Mouse (Mus musculus) embryo, embryonic 11 days (tissue): ENCODE measurements around the gene Cxcl5.

Experiments
- DNase-seq: peaks from one replicate; pipeline ENCODE4 v3.0.0-alpha.2; 2015

The Cxcl5 gene

DNA sequence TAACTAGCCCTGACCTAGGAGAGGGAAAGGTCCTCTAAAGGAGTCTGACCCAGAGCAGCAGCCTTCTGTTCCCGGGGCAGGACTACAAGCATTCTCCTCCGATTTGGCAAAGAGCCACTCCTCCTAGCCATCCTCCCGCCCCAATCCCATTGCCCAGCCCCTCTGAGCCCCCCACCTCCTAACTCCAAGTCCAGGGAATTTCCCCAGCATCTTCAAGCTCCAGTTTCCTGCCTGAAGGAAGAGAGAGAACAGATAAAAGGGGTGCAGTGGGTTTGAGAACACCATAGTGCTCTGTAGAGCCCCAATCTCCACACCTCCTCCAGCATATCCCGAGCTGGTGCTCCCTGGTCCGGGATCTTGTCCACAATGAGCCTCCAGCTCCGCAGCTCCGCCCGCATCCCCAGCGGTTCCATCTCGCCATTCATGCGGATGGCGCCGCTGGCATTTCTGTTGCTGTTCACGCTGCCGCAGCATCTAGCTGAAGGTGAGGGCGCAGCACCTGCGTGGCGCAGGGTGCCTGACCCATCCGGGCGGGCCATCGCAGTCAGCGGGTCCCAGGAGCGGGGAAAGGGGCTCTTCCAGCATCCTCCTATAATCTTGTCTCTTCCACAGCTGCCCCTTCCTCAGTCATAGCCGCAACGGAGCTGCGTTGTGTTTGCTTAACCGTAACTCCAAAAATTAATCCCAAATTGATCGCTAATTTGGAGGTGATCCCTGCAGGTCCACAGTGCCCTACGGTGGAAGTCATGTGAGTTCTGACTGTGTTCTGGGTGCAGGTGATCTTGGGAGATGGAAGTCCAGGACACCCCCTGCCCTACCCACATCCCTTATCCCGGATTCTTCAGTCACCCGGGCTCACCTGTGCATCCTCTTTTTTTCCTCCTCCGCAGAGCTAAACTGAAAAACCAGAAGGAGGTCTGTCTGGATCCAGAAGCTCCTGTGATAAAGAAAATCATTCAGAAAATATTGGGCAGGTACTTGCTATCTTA, at the start of gene Cxcl5:
TSS of gene Cxcl5 (plus strand) at position 284 of the 989 bp plus-strand sequence.
- peak; percentile 49 for DNase-seq

DNA sequence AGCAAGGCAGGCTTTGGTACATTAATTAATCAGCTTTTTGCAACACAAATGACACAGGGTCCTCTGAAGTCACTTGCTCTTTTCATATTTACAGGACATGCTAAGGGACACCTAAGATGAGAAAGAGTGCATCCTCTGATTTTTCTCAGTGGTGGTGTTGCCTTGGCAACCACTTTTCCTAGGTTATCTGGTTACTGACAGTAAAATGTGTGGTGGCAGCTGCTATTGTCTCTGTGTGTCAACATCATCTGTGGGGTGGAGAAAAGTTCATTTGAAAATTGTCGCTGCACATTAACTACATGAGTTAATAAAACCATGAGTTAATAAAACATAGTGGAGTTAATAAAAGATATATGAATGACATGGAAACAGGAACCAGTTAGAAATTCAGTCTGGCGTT, 47.8 kb upstream of the Cxcl5 start:
- no peak for DNase-seq

DNA sequence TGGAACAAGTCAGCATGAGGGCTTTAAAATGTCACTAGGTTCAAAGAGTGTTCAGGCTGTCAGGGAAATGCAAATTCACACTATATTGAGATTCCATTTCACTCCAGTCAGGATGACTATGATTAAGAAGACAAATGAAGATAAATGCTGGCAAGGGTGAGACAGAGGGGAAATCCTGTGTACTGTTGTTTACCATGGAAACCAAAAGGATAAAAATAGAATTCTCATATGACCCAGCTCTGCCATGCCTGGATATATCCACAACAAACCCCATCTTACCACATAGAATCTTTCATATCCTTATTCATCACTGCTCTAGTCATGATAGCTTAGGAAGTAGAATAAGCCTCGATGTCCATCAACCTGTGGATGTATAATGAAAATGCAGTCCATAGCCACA, 41.2 kb upstream of the Cxcl5 start:
- no peak for DNase-seq

DNA sequence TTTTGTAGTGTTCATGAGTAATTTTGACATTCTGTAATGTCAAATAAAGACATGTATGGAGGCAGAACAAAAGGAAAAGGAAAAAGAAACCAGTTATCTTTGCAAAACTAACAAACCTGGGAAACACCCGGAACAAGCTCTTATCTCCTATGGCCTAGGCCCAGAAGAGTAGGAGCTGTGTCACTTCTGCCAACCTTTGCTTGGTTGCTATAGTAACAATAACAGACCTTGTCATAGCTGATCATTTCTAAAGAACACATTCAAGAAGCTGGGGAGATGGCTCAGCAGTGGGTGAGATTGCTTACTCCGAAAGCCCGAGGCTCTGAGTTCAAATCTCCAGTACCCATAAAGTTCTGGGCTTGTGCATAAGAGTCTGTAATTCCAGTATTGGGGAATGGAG, 36.5 kb upstream of the Cxcl5 start:
- no peak for DNase-seq

DNA sequence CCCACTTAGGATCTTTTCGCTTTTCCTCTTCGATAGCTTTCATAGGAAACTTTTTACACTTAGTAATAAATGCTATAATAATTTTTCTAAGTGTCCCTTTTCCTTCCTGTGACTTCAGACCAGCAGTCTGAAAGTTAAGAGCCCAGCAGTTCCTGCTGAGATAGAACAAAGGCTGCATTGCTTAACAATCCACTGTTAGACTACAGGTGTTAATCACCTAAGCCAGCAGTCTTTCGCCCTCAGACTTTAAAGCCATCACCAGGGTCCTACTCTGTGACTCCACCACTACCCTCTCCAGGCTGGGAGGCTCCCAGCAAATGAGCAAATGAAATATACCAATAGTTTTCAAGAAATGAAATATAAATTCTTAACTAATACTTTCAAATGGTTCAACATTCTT, 30.9 kb upstream of the Cxcl5 start:
- DNase-seq: no peak

DNA sequence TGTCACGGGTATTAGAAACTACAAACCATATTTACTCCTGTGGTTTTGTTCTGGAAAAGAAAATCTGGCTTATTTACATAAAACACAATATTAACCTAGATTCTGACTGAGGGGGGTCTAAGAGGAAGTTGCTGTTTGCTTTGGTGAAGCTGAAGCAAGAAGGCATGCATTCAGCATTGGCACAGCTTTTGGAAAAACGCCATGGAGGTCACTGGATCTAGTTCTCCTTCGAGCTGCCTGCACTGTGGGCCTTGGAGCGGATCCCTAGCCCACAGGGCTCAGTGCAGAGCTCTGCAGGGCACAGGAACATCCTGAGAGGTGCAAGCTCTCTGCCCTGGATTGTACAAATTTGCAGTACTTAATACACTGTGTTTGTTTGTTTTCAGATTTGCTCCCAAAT, 27.7 kb upstream of the Cxcl5 start:
- no peak for DNase-seq

DNA sequence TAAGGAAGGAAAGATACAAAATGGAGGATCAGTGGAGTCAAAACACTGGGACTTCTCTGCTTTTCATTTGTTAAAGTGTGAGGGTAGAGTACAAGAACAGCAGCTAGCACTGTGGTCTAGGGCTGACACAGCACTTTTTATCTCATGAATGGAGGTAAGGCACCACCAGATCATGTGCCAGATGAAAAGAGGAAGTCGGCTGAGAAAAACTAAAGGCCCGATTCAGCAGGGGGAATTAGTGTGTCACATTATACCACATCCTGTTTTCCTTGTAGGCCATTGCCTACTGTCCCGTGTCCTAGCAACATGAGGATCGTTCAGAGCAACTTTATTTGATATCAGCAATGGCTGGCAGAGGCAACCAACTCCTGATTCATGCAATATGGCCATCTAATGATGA, 17.1 kb upstream of the Cxcl5 start:
- no peak for DNase-seq

DNA sequence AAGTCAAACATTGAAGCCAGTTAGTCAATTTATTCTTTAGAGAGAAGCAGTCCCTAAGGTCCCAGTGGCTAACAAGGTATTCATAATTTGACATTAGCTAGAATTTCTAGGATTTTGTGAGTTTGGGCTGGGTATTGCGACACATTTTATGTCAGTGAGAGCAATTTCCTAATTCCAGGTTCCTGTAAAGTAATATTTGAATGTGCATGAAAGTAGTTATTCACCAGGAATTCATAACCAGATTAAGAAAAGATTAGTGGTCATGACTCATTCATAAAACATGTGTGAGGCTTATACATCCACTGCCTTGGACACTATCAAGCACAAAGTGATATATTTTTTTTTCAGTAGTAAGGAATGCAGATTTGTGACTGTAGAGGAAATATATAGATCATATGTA, 5.2 kb upstream of the Cxcl5 start:
- no peak for DNase-seq

DNA sequence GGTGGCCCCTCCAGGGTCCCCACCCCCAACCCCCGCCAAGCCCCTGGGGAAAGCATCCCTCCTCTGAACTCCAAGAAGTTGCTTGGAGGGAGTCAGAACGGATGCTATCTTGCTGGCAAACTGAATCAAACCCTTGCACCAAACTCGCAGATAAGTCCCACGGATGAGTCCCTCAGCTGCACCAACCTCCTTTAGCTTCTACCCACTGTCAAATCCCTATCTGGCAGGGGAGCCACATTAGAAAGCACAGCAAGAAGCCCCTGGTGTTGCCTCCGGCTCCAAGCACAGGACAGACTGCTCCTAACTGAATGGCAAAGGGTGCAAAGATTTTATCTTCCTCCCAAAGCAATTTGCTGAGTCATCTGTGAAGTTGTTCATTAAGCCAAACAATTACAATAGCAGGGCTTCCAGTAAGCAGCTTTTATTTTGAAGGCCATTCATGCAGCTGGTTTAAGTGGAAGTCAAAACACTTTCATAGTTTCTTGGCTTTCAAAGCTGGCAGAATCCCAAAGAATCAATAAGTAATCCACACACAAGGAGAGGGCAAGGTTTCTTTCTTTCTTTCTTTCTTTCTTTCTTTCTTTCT, 1.0 kb upstream of the Cxcl5 start:
- DNase-seq: no peak

DNA sequence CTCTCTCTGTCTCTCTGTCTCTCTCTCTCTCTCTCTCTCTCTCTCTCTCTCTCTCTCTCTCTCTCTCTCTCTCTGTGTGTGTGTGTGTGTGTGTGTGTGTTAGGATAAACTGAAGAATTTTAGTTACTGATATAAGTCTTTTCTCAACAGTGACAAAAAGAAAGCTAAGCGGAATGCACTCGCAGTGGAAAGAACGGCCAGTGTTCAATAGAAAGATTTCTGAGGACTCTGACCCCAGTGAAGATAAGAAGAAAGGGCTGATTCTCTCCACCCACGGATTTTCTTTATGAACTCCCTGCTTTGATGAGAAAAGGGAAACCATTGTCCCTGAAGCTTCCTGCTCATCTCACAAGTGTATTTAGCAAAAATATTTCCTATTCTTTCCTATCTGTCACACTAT, 1.1 kb downstream of the Cxcl5 start:
- no peak for DNase-seq

DNA sequence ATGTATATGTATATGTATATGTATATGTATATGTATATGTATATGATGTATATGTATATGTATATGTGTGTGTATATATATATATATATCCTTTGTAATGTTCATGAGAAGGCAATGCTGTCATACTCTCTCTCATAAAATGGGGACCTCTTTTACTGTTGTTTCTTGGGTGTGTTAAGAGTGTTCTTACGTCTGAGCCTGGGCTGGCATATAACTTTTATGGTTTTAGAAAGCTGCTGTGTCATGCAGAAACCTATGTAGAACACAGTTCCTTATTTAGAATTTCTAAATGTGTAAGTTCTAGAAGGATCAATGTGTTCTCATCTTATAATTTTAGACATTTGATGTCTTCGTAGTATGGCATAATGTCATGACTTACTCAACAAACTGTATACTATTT, 1.7 kb downstream of the Cxcl5 start:
- no peak for DNase-seq

DNA sequence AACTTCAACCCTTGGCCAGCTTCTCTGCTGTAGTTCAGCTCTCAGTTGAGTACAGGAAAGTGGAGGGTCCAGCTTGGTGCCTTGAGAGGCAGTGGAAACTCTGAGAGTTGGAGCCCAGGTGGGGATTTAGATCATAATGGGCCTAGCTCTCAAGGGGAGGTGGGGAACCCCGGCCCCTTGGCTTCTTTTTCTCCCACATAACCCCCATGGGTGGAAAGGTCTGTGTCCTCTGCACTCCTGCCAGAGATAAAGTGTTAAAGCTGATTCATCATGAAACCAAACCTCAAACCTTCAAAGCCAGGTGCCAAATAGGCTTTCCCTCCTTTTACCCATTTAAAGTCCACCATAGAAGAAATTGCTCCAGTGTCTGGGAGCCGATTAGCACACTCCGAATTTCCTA, 2.7 kb downstream of the Cxcl5 start:
- DNase-seq: no peak

DNA sequence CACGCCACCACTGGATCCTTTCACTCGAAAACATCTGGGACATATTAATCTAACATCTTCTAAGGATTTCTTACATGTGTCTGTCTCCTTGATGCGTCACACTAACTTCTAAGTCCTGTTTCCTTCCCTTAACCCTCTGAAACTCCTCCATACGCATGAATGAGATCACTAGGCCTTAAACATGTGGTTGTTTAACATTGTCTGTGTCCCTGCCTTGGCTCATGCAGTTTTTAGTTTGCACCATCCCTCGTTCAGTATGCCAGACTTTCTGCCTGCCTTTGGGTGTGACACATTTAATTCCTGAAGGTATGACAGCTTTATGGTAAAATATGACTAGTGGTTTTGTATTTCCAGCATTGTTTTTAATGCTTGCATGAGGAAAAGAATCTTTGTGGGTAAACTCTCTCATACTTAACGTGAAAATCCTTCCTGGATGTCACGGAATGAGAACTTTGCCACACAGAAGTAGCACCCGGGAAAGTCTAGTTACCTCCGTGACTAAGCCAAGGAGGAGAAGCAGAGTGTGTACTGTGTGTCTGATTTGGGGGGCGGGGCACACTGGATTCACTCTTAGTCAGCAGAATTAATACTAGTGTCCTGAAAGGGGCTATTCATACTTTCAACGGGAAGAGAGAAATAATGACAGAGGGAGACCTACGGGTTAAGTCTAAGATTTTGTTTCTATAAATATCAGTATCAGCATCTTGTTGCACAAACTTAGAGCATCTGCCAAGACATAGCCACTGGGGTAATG, 4.9 kb downstream of the Cxcl5 start:
- DNase-seq: no peak

DNA sequence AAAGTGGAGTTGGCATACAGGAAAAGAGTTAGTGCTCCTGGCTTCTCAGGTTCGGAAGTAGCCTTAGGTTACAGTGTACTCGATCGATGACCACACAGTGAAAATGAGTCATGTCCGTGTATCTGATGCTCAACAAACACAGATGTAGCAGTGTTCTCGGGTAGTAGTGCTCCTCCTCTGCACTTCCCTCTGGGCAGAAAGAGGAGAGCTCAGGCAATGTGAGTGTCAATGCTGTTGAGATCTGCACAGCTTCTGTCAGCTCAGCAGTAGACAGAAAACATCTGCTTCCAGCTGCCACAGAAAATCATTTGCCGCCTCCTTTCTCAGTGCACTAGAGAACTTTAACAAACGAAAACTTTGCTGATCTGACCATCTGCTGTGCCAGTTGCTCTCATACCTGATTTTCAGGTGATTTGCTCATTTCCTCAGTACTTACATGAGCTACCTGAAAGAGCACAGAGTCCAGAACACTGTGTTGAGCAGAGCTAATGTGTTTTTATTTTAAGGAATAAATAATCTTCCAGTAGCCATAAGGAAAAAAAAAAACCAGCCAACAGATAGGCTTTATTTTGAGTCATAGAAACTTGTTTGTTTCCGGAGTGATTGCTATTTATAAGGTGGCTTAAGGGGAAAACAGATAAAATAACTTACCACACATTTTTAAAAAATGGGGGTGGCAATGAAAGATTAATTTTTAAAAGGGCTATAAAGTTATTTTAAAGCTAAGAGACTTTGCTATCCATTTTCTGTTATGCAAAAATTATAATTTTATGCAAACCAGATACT, 6.9 kb downstream of the Cxcl5 start:
- no peak for DNase-seq

DNA sequence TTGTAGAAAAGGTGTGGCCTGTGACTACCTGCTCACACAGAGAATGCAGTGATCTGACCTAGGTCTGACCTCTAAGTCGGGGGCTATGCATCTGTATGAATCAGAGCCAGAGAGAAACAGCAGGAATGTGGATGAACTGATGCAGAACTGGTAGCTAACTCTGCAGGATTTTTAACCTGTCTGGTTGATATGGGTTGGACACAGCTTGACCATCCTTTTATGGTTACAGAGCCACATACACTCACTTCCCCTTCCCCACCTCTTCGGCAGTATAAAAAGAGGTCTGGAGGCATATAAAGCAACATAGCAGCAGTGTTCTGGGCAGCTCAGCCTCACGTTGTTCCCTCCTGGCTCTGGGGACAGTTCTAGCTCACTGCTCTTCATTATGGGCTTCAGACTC, 9.1 kb downstream of the Cxcl5 start, which contains the start of gene Ppbp:
TSS of gene Ppbp (plus strand) at position 301 of the 400 bp plus-strand sequence.
- DNase-seq: no peak

DNA sequence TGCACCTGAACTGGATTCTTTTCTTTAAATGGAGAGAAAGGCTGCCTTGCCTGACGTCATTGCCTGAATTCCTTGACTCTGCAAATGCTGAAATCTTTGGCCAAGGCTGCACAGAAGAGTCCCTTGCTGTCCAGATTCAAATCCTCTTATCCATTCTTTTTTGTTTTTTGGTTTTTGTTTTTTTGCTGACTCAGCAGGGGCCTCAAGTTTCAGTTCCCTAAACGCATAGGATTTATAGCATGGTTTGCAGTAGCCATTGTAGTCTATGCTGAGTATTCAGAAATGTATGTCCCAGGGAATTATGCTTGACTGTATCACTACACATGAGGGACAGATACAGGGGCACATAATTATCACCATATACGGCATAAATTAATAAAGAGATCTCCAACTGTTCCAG, 12.2 kb downstream of the Cxcl5 start:
- no peak for DNase-seq

DNA sequence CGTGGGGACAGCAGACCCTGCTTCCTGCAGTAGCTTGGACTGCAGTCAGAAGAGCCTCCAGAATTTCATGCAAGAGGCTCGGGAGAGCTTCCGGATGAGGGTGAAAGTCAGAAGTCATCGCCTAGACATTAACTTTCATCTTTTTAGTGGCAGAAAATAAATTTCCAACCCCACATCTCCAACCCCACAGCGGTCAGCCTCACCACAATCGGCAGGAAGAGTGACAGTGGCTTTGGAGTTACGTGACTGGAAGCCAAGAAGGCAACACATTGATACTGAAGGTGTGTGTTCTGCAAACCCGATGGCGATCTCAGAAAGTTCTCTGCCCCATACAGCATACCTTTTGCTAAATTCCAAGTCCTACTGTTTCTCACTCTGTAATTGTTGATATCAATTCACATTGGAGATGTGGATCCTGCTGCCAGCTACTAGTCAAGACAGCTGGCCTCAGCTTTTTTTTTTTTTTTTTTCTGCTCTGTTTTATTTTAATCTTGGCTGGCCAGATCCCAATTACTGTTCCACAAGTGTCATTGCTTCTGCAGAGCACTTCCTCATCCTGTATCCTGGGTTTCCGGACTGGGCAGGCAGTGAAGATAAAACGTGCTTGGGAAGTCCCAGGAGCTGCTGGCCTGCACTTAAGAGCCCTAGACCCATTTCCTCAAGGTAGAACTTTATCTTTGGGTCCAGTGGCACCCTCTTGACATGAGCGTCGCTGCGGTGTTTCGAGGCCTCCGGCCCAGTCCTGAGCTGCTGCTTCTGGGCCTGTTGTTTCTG, 12.9 kb downstream of the Cxcl5 start, which contains the start of gene Pf4:
TSS of gene Pf4 (plus strand) at position 556 of the 774 bp plus-strand sequence.
- DNase-seq: no peak

DNA sequence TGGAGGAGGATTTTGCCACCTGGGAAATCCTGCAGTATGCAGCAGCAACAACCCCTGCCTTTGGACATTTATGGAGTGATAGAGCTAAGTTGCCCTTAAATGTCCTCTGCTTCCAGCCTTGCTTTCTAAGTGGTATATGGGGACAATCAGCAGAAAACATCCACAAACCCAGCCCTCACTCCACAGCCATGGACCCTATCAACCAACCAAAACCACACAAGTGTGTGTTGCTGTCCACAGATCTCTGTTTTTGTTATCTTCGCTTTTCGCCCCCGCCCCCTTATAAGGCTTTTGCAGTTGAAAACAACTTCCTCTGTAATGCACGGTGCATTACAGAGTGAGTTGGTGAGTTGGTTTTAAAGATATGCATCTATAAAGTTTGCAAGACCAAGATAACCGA, 16.4 kb downstream of the Cxcl5 start:
- DNase-seq: no peak

DNA sequence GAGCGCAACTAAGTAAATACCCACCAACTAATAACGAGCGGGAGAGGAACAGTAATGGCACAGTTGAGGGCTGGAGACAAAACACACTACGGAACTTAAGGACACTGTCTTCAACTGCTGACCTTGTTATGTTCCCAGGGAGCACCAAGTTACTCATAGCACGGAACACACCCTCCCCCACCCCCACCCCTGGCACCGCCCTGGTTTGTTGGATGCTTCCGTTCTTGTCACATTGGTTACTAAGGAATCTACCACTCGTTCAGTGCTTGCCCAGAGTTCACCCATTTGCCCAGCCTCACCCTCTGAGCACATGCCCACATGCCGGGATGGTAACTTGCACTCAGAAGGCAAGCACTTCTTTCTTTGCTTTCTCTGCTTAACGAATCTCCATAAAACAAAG, 18.5 kb downstream of the Cxcl5 start:
- DNase-seq: no peak

DNA sequence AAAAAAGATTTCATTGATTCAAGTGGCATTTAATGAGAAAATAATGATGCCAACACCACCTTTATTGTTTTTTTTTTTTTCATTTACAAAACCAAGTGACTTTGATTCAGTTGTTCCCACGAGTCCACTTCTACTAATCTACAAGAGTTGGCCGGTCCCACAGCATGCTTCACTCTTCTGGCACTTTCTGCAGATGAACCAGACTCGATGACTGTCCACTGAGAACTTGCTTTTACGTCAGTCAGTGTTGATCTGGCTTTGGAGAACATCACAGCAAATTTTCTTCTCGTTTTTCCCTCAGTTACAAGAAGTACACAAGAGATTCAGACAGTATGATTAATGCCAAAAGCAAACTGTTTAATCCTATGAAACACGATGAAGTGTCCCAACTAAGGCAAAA, 19.7 kb downstream of the Cxcl5 start:
- DNase-seq: no peak

DNA sequence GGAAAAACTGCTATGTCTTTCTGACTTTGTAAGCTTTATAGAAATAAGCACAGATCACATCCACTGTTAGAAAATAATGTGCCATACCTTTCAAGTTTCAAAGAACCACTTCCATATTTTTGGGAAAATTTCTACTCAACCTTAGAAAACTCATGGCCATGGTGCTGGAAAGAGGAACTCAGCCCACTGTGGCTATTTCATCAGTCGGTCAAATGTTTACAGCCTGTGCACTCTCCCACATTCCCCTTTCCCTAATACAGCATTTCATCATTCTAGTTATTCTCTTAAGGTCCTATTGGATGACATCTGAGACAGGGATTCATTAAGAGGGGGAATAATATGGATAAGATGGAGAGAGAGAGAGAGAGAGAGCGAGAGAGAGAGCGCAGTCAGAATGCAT, 24.5 kb downstream of the Cxcl5 start:
- no peak for DNase-seq
